Mouse (Mus musculus) bone marrow, adult 2 months (tissue): ENCODE measurements around the gene Uspl1. TPM values are rescaled to one million over a fixed set of nuclear protein-coding genes. Genes with fewer than 3 reads are reported as not detected.

Source experiments
- H3K27ac ChIP-seq: fragments of 200-500 bp; 2 replicates; pipeline ENCODE4 v1.5.1; 2012; ENCODE audit warnings: low read depth, mild to moderate bottlenecking, control low read depth, inconsistent platforms, low read length; ENCODE audit not compliant: control insufficient read depth, poor library complexity, insufficient read depth
- H3K4me1 ChIP-seq: fragments of 200-500 bp; 2 replicates; pipeline ENCODE4 v1.6.1; 2011; ENCODE audit warnings: low read length; ENCODE audit not compliant: control insufficient read depth, insufficient read depth
- H3K4me3 ChIP-seq: fragments of 200-500 bp; replicated peaks from 2 replicates; pipeline ENCODE3; 2011; ENCODE audit warnings: mild to moderate bottlenecking, low read depth, low read length, control low read depth; ENCODE audit not compliant: control insufficient read depth
- CTCF ChIP-seq: fragments of 200-500 bp; IDR thresholded peaks from 2 replicates; pipeline ENCODE4 v1.5.1; 2011; ENCODE audit warnings: low read length, control low read depth; ENCODE audit not compliant: control insufficient read depth, insufficient read depth
- POLR2A ChIP-seq: fragments of 200-500 bp; IDR thresholded peaks from 2 replicates; pipeline ENCODE4 v1.6.1; 2011; ENCODE audit warnings: low read depth, mild to moderate bottlenecking, control low read depth, low read length, borderline replicate concordance; ENCODE audit not compliant: control insufficient read depth
- WGBS: fragments of 180-500 bp; shearing (Covaris S2); methylation state at CpG from one replicate; pipeline ENCODE4 v1.1.7; 2018; 5-methylcytosine and 5-hydroxymethylcytosine counted together
- polyA plus RNA-seq: library from polyadenylated mRNA; stranded (reverse); fragments of >200 nt; gene quantifications from 2 replicates; pipeline ENCODE4 v1.2.4, GENCODE M21; 2011; ENCODE audit warnings: low replicate concordance; ENCODE audit not compliant: missing spikeins, insufficient read depth, insufficient read length

The Uspl1 gene
- polyA plus RNA-seq, 1 experiment, result 26.5 TPM

DNA sequence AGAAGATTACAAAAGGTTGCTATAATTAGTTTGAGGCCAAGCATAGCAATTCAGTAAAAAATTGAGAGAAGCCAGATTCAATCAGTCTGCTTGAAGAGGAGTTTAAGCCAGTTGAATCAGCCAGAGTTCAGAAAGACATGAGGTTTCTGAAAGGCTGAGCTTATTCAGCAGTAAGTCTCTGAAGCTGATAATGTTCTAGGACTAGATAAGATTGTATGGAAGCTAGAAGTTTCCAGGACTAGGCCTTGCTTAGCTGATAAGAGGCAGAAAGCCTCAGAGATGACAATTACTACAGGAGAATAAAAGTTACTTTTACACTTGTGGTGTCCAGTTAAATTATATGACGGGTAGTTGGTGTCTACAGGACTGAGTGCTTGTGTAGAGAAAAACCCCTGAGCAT is 6.0 kb downstream of the Uspl1 start:
- no peak overlapping the region for H3K27ac ChIP-seq
- no peak overlapping the region for H3K4me3 ChIP-seq
- no peaks in the 10 kb centered on the region for H3K4me1 ChIP-seq
- WGBS, result 76% methylated on average over 1 of the region's 1 CpGs
- no peak for TF ChIP-seq POLR2A
- no peak for TF ChIP-seq CTCF

- no peaks in the 10 kb centered on the region for H3K4me1 ChIP-seq
- WGBS, result 67% methylated on average over 1 of the region's 1 CpGs
Measured at GRCm38 (mm10) chr5:149196611-149197010, 12.5 kb downstream of the Uspl1 start.

GRCm38 (mm10) chr5:149198782-149199181 is 14.6 kb downstream of the Uspl1 start:
- no peak for TF ChIP-seq POLR2A
- no peak for TF ChIP-seq CTCF
- Histone ChIP-seq H3K4me1 (no peaks in the 10 kb centered on the region; the same call in 1 of the 2 replicates), H3K4me3 (no peak overlapping the region), H3K27ac (no peak overlapping the region)
- 95% methylated on average over 1 of the region's 1 CpGs for WGBS

More at GRCm38 (mm10) chr5:149196611-149197010, 12.5 kb downstream of the Uspl1 start:
- TF ChIP-seq CTCF (no peak), POLR2A (no peak)
- Histone ChIP-seq H3K4me3 (no peak overlapping the region), H3K27ac (no peak overlapping the region)

DNA sequence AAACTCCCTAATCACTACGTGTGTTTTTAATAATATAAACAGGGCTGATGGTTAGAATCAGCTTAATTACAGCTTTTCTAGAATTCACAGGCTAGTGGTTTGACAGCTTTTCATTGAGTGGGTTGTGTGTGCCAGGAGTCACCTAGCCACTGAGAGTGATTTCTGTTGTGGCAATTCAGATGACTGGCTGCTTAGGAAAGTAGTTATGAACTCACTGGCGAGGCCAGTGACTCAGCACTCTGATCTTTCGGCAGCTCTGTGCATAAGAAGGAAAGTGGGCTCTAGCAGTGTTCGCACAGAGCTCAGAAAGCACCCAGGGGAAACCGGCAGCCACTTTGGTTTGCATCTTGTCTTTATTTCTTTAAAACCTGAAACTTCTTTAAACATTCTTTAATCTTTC is 18.8 kb downstream of the Uspl1 start:
- H3K27ac ChIP-seq, result no peak overlapping the region
- 22% methylated on average over 5 of the region's 5 CpGs for WGBS
- no peaks in the 10 kb centered on the region; the same call in 1 of the 2 replicates for H3K4me1 ChIP-seq
- no peak overlapping the region for H3K4me3 ChIP-seq
- TF ChIP-seq POLR2A (no peak), CTCF (no peak)

DNA sequence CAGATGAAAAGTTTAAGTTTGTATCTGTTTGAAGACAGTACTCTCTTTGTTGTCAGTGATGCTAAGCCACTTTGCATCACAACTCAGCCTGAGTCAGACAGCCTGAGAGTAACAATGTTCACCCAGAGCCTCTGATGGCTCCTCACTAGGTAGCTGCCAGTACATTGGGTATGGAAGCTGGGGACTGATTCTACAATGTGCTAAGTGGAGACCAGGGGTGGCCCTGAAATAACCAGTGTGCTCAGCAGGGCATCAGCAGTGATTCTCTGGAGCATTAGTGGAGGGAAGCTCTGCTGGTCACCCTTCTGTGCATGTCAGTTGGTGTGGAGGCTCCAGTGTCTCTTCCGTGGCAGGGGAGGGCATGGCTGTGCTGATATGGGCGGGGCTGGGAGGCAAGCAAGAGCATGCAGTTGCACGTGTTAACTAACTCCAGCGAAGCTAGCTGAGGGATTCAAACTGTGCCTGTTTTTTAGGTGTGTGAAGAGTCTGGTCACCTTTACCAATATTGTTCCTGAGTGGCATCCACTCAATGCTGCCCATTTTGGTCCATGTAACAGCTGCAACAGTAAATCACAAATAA is 19.7 kb downstream of the Uspl1 start:
- TF ChIP-seq POLR2A, result no peak
- no peak for TF ChIP-seq CTCF
- WGBS, result 62% methylated on average over 4 of the region's 4 CpGs
- H3K4me3 ChIP-seq, result no peak overlapping the region
- H3K4me1 ChIP-seq, result no peaks in the 10 kb centered on the region; the same call in 1 of the 2 replicates
- H3K27ac ChIP-seq, result no peak overlapping the region

GRCm38 (mm10) chr5:149204822-149205221 is 20.7 kb downstream of the Uspl1 start:
- WGBS, result 89% methylated on average over 7 of the region's 7 CpGs
- no peak overlapping the region for H3K27ac ChIP-seq
- H3K4me1 ChIP-seq, result no peaks in the 10 kb centered on the region; the same call in 1 of the 2 replicates

GRCm38 (mm10) chr5:149205265-149205664 is 21.1 kb downstream of the Uspl1 start:
- 88% methylated on average over 8 of the region's 8 CpGs for WGBS
- H3K4me3 ChIP-seq, result no peak overlapping the region
- no peaks in the 10 kb centered on the region; the same call in 1 of the 2 replicates for H3K4me1 ChIP-seq
- TF ChIP-seq POLR2A (no peak), CTCF (no peak)
- no peak overlapping the region for H3K27ac ChIP-seq

More at GRCm38 (mm10) chr5:149204822-149205221, 20.7 kb downstream of the Uspl1 start:
- H3K4me3 ChIP-seq, result no peak overlapping the region
- TF ChIP-seq POLR2A (no peak), CTCF (no peak)

DNA sequence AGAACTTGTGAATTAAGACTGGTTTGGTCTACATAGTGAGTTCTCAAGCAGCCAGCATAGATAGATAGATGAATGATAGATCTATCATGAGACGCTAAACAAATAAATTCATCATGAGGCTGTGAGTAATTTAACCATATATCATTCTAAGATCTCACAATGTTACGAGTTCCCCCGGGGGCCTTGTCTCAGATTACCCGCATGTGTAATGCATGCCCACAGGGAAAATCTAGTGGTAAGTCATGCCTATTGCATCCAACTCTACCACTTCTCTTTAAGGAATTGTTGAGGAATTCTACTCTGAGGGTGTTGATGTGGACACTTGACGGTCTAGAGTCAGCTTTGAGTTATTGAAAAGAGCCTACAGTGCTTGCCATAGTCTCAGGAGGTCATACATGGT is 22.1 kb downstream of the Uspl1 start:
- Histone ChIP-seq H3K4me3 (no peak overlapping the region), H3K4me1 (no peaks in the 10 kb centered on the region; the same call in 1 of the 2 replicates), H3K27ac (no peak overlapping the region)
- TF ChIP-seq CTCF, result no peak
- no peak for TF ChIP-seq POLR2A
- 93% methylated on average over 5 of the region's 5 CpGs for WGBS
